Mouse (Mus musculus): ENCODE data around the gene Mfge8. TPM values are rescaled to one million over a fixed set of nuclear protein-coding genes. Genes with fewer than 3 reads are reported as not detected.
A peak's percentile ranks its signal among the peaks of the same experiment; 100 is the strongest.

The Mfge8 gene
- polyA plus RNA-seq, 1 experiment from 2014 or later = 113 TPM

DNA sequence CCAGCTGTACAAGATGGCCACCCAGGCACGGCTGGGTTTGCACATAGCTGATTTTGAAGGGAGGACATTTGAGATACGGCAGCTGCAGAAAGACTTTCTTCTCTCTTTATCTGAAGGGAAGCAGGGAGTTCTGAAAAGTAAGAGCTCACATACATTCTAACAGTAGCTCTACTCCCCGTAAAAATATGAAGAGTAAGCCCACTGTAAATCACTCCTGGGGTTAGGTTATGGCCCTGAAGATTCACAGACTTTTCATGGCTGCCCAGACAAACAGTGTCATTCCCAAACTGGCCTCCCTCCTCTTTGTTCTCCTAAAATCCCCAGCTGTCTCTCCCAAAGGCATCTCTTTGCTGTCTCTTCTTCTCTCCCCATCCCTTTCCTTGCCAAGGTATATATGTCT is 24.9 kb upstream of the Mfge8 start:
- no peak for ATAC-seq (replicated peaks; ENCODE audit: insufficient number of reproducible peaks, low FRiP score, low TSS enrichment, low read depth)

DNA sequence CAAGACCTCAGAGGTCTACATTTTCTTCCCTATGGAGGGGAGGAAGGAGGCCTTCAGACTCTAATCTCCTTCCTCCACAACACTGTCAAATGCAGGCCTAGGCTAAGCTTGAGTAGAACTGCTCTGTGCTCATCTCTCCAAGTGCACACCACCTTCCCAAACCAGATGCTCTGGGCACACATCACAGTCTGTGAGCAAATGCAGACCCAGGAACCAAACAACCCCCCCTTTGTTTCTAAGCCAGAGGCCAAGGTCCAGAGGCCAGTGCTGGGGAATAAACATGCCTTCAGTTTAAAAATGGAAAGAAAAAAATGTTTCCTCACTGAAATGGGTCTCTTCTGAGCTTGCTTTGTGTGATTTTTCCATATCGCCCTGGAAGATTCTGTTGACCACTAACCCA is 22.9 kb upstream of the Mfge8 start:
- Histone ChIP-seq H3K9ac (replicated peaks; ENCODE audit: low read length) (no peak overlapping the region), H3K9me3 (replicated peaks; ENCODE audit: control insufficient read depth, low read length) (no peaks in the 10 kb centered on the region), H3K4me2 (ENCODE audit: low read depth, low read length) (no peak overlapping the region), H3K27ac (replicated peaks; ENCODE audit: low read depth, low read length) (no peak overlapping the region), H3K4me1 (ENCODE audit: control insufficient read depth, insufficient read depth, low read length) (no peaks in the 10 kb centered on the region), H3K27me3 (ENCODE audit: control insufficient read depth, insufficient read depth, low read length) (no peaks in the 10 kb centered on the region), H3K36me3 (replicated peaks; ENCODE audit: control insufficient read depth, insufficient read depth, low read depth, low read length) (no peaks in the 10 kb centered on the region), H3K4me3 (ENCODE audit: low read depth, low read length) (no peak overlapping the region)
- ATAC-seq (replicated peaks; ENCODE audit: insufficient number of reproducible peaks, low FRiP score, low TSS enrichment, low read depth) (no peak), DNase-seq (ENCODE audit: low spot score) (no peak)
- 79% methylated on average over 1 of the region's 1 CpGs for WGBS

More for the DNA sequence above, 24.9 kb upstream of the Mfge8 start:
- WGBS = 84% methylated on average over 3 of the region's 3 CpGs
- H3K4me1 ChIP-seq (ENCODE audit: control insufficient read depth, insufficient read depth, low read length) = no peaks in the 10 kb centered on the region
- no peaks in the 10 kb centered on the region for H3K27me3 ChIP-seq (ENCODE audit: control insufficient read depth, insufficient read depth, low read length)
- H3K27ac ChIP-seq (replicated peaks; ENCODE audit: low read depth, low read length) = no peak overlapping the region
- H3K4me2 ChIP-seq (ENCODE audit: low read depth, low read length) = no peak overlapping the region
- H3K9me3 ChIP-seq (replicated peaks; ENCODE audit: control insufficient read depth, low read length) = no peaks in the 10 kb centered on the region
- no peak overlapping the region for H3K9ac ChIP-seq (replicated peaks; ENCODE audit: low read length)
- DNase-seq (ENCODE audit: low spot score) = no peak
- no peaks in the 10 kb centered on the region for H3K36me3 ChIP-seq (replicated peaks; ENCODE audit: control insufficient read depth, insufficient read depth, low read depth, low read length)
- no peak overlapping the region for H3K4me3 ChIP-seq (ENCODE audit: low read depth, low read length)

DNA sequence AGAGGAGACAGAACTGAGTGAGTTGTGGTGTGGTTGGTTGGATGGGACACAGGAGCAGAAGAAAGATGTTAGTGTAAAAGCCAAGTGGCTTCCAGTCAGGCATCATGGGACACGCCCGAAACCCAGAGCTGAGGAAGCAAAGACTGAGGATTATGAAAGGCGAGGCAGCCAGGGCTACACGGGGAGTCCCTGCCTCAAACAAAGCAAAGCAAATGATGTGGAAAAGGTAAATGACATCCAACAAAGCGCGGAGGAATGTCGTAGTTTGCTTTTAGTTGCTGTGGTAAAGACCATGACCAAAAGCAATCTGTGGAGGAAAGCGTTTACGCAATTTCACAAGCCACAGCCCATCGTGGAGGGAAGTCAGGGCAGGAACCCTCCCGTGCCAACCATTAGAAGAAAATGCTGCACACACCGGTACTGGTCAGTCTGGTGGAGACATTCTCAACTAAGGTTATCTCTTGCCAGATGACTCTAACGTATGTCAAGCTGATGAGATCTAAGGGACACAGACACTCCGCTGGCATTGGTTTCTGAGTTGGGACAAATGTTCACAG is 18.2 kb upstream of the Mfge8 start:
- no peak overlapping the region for H3K9ac ChIP-seq (replicated peaks; ENCODE audit: low read length)
- 75% methylated on average over 14 of the region's 14 CpGs for WGBS

DNA sequence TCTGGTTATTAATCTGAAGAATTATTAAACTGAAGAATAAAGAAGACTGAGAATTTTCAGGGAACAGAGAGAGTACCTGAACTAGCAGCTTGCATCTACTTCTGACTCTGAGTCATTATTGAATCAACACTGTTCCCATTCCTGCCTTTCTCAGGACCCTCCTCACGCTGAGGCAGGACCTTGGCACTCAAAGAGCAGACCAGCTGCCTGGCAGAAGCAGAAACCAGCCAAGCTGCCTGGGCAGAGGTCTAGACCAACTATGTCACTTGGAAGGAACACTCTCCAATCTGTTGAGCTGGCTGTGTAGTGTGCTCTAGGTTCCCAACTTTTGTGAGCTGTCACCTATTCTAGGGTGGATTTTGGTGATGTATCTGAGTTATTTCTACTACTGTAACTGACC is 10.5 kb upstream of the Mfge8 start:
- H3K4me2 ChIP-seq (ENCODE audit: low read depth, low read length) = no peak overlapping the region
- no peaks in the 10 kb centered on the region for H3K36me3 ChIP-seq (replicated peaks; ENCODE audit: control insufficient read depth, insufficient read depth, low read depth, low read length)
- H3K9ac ChIP-seq (replicated peaks; ENCODE audit: low read length) = no peak overlapping the region
- DNase-seq (ENCODE audit: low spot score) (no peak), ATAC-seq (replicated peaks; ENCODE audit: insufficient number of reproducible peaks, low FRiP score, low TSS enrichment, low read depth) (no peak)
- H3K9me3 ChIP-seq (replicated peaks; ENCODE audit: control insufficient read depth, low read length) = no peaks in the 10 kb centered on the region
- WGBS = 79% methylated on average over 1 of the region's 1 CpGs
- H3K4me1 ChIP-seq (ENCODE audit: control insufficient read depth, insufficient read depth, low read length) = no peaks in the 10 kb centered on the region
- H3K27ac ChIP-seq (replicated peaks; ENCODE audit: low read depth, low read length) = no peak overlapping the region
- no peak overlapping the region for H3K4me3 ChIP-seq (ENCODE audit: low read depth, low read length)
- H3K27me3 ChIP-seq (ENCODE audit: control insufficient read depth, insufficient read depth, low read length) = no peaks in the 10 kb centered on the region

More for the DNA sequence above, 18.2 kb upstream of the Mfge8 start:
- no peaks in the 10 kb centered on the region for H3K4me1 ChIP-seq (ENCODE audit: control insufficient read depth, insufficient read depth, low read length)
- DNase-seq (ENCODE audit: low spot score) (no peak), ATAC-seq (replicated peaks; ENCODE audit: insufficient number of reproducible peaks, low FRiP score, low TSS enrichment, low read depth) (no peak)
- H3K27me3 ChIP-seq (ENCODE audit: control insufficient read depth, insufficient read depth, low read length) = no peaks in the 10 kb centered on the region
- no peaks in the 10 kb centered on the region for H3K9me3 ChIP-seq (replicated peaks; ENCODE audit: control insufficient read depth, low read length)
- no peak overlapping the region for H3K4me3 ChIP-seq (ENCODE audit: low read depth, low read length)
- no peak overlapping the region for H3K27ac ChIP-seq (replicated peaks; ENCODE audit: low read depth, low read length)
- H3K36me3 ChIP-seq (replicated peaks; ENCODE audit: control insufficient read depth, insufficient read depth, low read depth, low read length) = no peaks in the 10 kb centered on the region
- no peak overlapping the region for H3K4me2 ChIP-seq (ENCODE audit: low read depth, low read length)

DNA sequence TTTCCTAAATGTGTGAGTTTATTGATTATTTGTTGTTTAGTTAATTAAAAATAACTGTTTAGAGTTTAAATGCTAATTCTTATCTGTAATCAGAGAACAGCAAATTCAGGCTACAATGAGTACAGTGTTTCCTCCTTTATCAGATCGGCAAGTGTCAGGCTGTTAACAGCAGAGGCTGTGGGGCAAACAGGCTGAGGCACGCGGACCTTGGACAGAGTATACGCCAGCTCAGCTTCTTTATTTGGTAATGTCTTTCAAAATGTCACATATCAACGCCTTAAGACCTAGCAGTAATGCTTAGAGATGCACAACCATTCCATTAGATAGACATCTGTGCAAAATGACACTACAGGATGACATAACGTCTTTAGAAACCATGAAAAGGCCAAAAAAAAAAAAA is 662 bp upstream of the Mfge8 start:
- no peaks in the 10 kb centered on the region for H3K27me3 ChIP-seq (ENCODE audit: control insufficient read depth, insufficient read depth, low read length)
- H3K9ac ChIP-seq (replicated peaks; ENCODE audit: low read length) = no peak overlapping the region
- ATAC-seq (replicated peaks; ENCODE audit: insufficient number of reproducible peaks, low FRiP score, low TSS enrichment, low read depth) (no peak), DNase-seq (ENCODE audit: low spot score) (no peak)
- no peak overlapping the region for H3K27ac ChIP-seq (replicated peaks; ENCODE audit: low read depth, low read length)
- H3K36me3 ChIP-seq (replicated peaks; ENCODE audit: control insufficient read depth, insufficient read depth, low read depth, low read length) = no peaks in the 10 kb centered on the region; the same call in 1 of the 2 replicates
- H3K4me3 ChIP-seq (ENCODE audit: low read depth, low read length) = no peak overlapping the region
- no peaks in the 10 kb centered on the region for H3K9me3 ChIP-seq (replicated peaks; ENCODE audit: control insufficient read depth, low read length)
- H3K4me1 ChIP-seq (ENCODE audit: control insufficient read depth, insufficient read depth, low read length) = no peaks in the 10 kb centered on the region; the same call in 1 of the 2 replicates
- H3K4me2 ChIP-seq (ENCODE audit: low read depth, low read length) = no peak overlapping the region
- 64% methylated on average over 6 of the region's 6 CpGs for WGBS

DNA sequence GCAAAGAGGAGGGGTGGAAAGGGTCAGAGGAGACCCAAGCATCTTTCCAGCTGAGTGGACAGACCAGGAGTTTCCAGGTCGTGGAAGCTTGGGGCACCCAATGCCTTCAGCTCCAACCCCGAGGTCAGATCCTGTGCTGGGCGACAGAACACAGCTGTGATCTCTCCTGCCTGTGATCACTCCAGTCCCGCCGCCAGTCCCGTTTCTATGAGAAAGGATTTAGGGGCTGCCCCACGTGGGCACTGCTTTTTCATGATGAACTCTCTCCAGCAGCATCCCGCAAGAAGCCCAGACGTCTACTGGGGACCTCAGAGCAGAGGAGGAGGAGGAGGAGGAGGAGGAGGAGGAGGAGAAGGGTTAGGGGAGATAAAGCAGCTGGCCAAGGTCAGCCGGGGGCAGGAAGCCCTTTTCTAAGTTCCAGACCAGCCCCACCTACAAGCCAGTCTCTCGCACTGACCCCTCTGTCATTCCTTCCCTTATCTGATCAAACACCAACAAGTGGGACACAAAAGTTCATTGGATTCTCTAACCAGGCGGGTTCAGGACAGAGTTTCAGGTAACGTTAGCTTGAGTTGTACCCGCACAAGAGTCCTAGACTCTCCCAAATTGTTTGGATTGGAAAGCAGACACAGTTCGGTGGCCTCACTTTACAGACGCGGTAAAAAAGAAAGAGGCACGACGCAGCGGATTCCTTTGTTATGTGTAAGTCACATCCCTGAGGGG is 768 bp downstream of the Mfge8 start:
- under 1% methylated on average over 20 of the region's 20 CpGs for WGBS
- Histone ChIP-seq H3K4me3 (ENCODE audit: low read depth, low read length) (peak overlapping the region; percentile 59), H3K27ac (replicated peaks; ENCODE audit: low read depth, low read length) (0 out of 2 replicates have a peak overlapping the region, but pooled peaks have one; percentile 22), H3K27me3 (ENCODE audit: control insufficient read depth, insufficient read depth, low read length) (no peaks in the 10 kb centered on the region), H3K9ac (replicated peaks; ENCODE audit: low read length) (peak overlapping the region; percentile 73), H3K4me2 (ENCODE audit: low read depth, low read length) (peak overlapping the region; percentile 84), H3K9me3 (replicated peaks; ENCODE audit: control insufficient read depth, low read length) (no peaks in the 10 kb centered on the region), H3K36me3 (replicated peaks; ENCODE audit: control insufficient read depth, insufficient read depth, low read depth, low read length) (no peaks in the 10 kb centered on the region; the same call in none of the 2 replicates), H3K4me1 (ENCODE audit: control insufficient read depth, insufficient read depth, low read length) (no peaks in the 10 kb centered on the region; the same call in 1 of the 2 replicates)
- ATAC-seq (replicated peaks; ENCODE audit: insufficient number of reproducible peaks, low FRiP score, low TSS enrichment, low read depth) (peak; percentile 26), DNase-seq (ENCODE audit: low spot score) (peak; percentile 31)

DNA sequence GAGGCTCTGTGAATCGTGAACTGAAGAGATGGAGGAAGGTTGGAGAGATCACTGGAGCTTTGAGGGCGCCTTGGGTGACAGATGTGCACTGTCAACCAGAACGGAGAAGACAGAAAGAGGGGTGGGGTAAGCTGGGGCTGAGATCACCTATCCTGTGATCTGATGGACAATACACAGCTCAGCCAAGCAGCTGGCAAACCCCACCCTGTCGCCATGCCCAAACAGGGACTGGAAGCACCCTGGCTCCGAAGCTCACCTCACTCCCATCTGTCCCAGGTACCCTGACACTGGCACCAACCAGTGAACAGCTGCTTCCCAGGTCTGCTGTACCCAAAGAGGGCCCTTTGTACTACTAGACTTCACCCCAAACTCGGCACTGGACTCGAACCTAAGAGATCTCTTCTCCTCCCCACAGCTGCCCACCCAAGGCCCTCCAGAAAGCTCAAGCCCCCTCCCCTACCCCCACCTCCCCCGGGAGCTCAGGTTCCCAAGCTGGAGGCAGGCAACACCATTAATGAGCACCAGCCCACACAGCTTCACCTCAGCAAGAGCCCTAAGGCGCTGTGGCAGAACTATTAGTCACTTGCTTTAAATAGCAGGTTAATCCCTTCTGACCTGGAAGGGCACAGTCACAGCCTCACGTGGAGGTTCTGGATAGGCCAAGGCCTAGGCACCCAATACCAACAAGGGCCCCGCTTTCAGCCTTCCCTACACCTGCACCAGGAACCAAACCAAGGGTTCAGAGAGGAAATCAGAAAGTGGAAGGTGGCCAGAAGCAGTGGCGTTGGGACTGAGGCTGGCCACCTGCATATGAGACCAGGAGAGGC is 1.6 kb downstream of the Mfge8 start:
- 45% methylated on average over 12 of the region's 12 CpGs for WGBS
- H3K9me3 ChIP-seq (replicated peaks; ENCODE audit: control insufficient read depth, low read length) = no peaks in the 10 kb centered on the region
- no peak overlapping the region; the same call in 1 of the 2 replicates for H3K9ac ChIP-seq (replicated peaks; ENCODE audit: low read length)
- no peaks in the 10 kb centered on the region for H3K27me3 ChIP-seq (ENCODE audit: control insufficient read depth, insufficient read depth, low read length)
- H3K4me2 ChIP-seq (ENCODE audit: low read depth, low read length) = peak overlapping the region; percentile 84
- no peak overlapping the region for H3K27ac ChIP-seq (replicated peaks; ENCODE audit: low read depth, low read length)
- DNase-seq (ENCODE audit: low spot score) = peak; percentile 37
- no peaks in the 10 kb centered on the region; the same call in 1 of the 2 replicates for H3K4me1 ChIP-seq (ENCODE audit: control insufficient read depth, insufficient read depth, low read length)
- H3K4me3 ChIP-seq (ENCODE audit: low read depth, low read length) = no peak overlapping the region
- H3K36me3 ChIP-seq (replicated peaks; ENCODE audit: control insufficient read depth, insufficient read depth, low read depth, low read length) = no peaks in the 10 kb centered on the region; the same call in none of the 2 replicates
- no peak for ATAC-seq (replicated peaks; ENCODE audit: insufficient number of reproducible peaks, low FRiP score, low TSS enrichment, low read depth)

All from embryonic facial prominence, embryonic 11.5 days (tissue).